In the genomic region with DNA sequence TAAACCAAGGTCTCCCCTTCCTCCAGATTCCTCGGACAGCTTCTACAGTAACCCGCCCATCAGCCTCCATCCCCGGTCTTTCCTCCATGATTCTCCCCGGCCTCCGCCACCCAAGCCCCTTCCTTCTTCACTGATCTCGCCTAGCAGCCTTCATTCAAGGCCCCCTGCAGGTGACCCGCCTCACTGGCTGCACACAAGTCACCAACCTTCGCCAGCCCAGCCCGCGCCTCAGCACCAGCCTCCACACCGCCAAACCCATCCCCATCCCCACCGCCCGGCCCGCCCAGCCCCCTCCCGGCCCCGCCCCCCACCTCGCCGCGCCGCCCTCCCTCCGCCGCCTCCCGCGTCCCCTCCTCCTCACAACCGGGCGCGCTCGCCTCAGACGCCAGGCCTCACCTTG, we compare ENCODE assay signal across 8 mouse cellular contexts. TPM values are rescaled to one million over a fixed set of nuclear protein-coding genes. Genes with fewer than 3 reads are reported as not detected.
DNase-seq lines count a peak whose midpoint lies in the region; ATAC-seq and TF ChIP-seq lines count a peak whose summit lies in the region.

No protein-coding gene starts in this region.

- peaks cover 30% of the 10 kb centered on the region for H3K4me1 ChIP-seq in hindbrain, embryonic 14.5 days (replicated peaks; ENCODE audit: control insufficient read depth, insufficient read depth, low read length)
- peaks cover 28% of the 10 kb centered on the region for H3K4me1 ChIP-seq in liver, embryonic 12.5 days

- WGBS in hindbrain, embryonic 14.5 days: 0% methylated on average over 24 of the region's 29 CpGs
- WGBS in liver, embryonic 12.5 days (ENCODE audit: insufficient replicate concordance): 2% methylated on average over 26 of the region's 29 CpGs

- no peaks in the 10 kb centered on the region for H3K27me3 ChIP-seq in hindbrain, embryonic 14.5 days (ENCODE audit: control insufficient read depth, insufficient read depth, low read length)
- no peaks in the 10 kb centered on the region for H3K27me3 ChIP-seq in liver, embryonic 12.5 days (replicated peaks)
- H3K27me3 ChIP-seq in myocyte (ENCODE audit: control insufficient read depth, insufficient read depth, insufficient read length): no peaks in the 10 kb centered on the region

- peak; percentile 61 for DNase-seq in kidney, adult 11 months
- DNase-seq in kidney, adult 18-20 months: no peak
- DNase-seq in Muller cell, postnatal 12 days (ENCODE audit: inconsistent ontology term): peak; percentile 81
- DNase-seq in embryo, embryonic 10.5 days (ENCODE audit: low spot score): peak; percentile 83
- peak; percentile 68 for DNase-seq in hindbrain, embryonic 14.5 days (ENCODE audit: low spot score)
- DNase-seq in thymus, postnatal 36 days: peak; percentile 86 to 91

- peak overlapping the region; percentile 96 for H3K27ac ChIP-seq in hindbrain, embryonic 14.5 days
- H3K27ac ChIP-seq in liver, embryonic 12.5 days: peak overlapping the region; percentile 81

- peak overlapping the region; percentile 16 for H3ac ChIP-seq in myocyte (ENCODE audit: control insufficient read depth, insufficient read length)

- H3K9me3 ChIP-seq in hindbrain, embryonic 14.5 days (ENCODE audit: control insufficient read depth, low read length): no peaks in the 10 kb centered on the region
- H3K9me3 ChIP-seq in liver, embryonic 12.5 days (replicated peaks): peaks cover 4% of the 10 kb centered on the region

- H3K4me2 ChIP-seq in hindbrain, embryonic 14.5 days (replicated peaks): peak overlapping the region; percentile 82
- peak overlapping the region; percentile 92 for H3K4me2 ChIP-seq in liver, embryonic 12.5 days
- peak overlapping the region; percentile 78 for H3K4me2 ChIP-seq in myocyte (ENCODE audit: low read depth)

- ATAC-seq in hindbrain, embryonic 14.5 days (ENCODE audit: low FRiP score): peak; percentile 79
- ATAC-seq in liver, embryonic 12.5 days: peak; percentile 76

- H3K9ac ChIP-seq in hindbrain, embryonic 14.5 days: peak overlapping the region; percentile 76
- peak overlapping the region; percentile 86 for H3K9ac ChIP-seq in liver, embryonic 12.5 days

- TF ChIP-seq POLR2A in myocyte (IDR thresholded peaks at IDR 0.05; ENCODE audit: insufficient read length, low read depth): peak; percentile 39

- H3K79me2 ChIP-seq in myocyte (ENCODE audit: control insufficient read depth, insufficient read depth): peaks cover 13% of the 10 kb centered on the region

- peak overlapping the region; percentile 60 for H3K4me3 ChIP-seq in hindbrain, embryonic 14.5 days (replicated peaks; ENCODE audit: low read length)
- peak overlapping the region; percentile 81 for H3K4me3 ChIP-seq in liver, embryonic 12.5 days
- H3K4me3 ChIP-seq in myocyte: peak overlapping the region; percentile 37

- peaks cover 34% of the 10 kb centered on the region for H3K36me3 ChIP-seq in hindbrain, embryonic 14.5 days (replicated peaks; ENCODE audit: control insufficient read depth, insufficient read depth)
- peaks cover 28% of the 10 kb centered on the region for H3K36me3 ChIP-seq in liver, embryonic 12.5 days
- no peaks in the 10 kb centered on the region for H3K36me3 ChIP-seq in myocyte (ENCODE audit: control insufficient read depth, insufficient read depth)

TF ChIP-seq in myocyte, 11 proteins besides CTCF, POLR2A, EP300 and RAD21:
- TF ChIP-seq E2F4 (IDR thresholded peaks at IDR 0.05; ENCODE audit: insufficient read depth): no peak
- no peak for TF ChIP-seq CEBPB (IDR thresholded peaks at IDR 0.05; ENCODE audit: insufficient read depth, poor library complexity, severe bottlenecking)
- TF ChIP-seq TCF12 (IDR thresholded peaks at IDR 0.05; ENCODE audit: insufficient read depth, poor library complexity, severe bottlenecking): no peak
- no peak for TF ChIP-seq MYOG (IDR thresholded peaks at IDR 0.05; ENCODE audit: control insufficient read depth in 1 of 3, insufficient read depth in 1 of 3, insufficient read length in 2 of 3, low read depth in 2 of 3)
- no peak for TF ChIP-seq SRF (IDR thresholded peaks at IDR 0.05; ENCODE audit: control insufficient read depth, insufficient read length, low read depth)
- no peak for TF ChIP-seq MYOD1 (IDR thresholded peaks at IDR 0.05; ENCODE audit: control insufficient read depth in 1 of 3, insufficient read length in 2 of 3, low read depth in 2 of 3)
- TF ChIP-seq POLR2AphosphoS2 (IDR thresholded peaks at IDR 0.05; ENCODE audit: insufficient read length, low read depth): no peak
- TF ChIP-seq TCF3 (IDR thresholded peaks at IDR 0.05; ENCODE audit: insufficient read length, low read depth): no peak
- no peak for TF ChIP-seq REST (IDR thresholded peaks at IDR 0.05; ENCODE audit: insufficient read depth, insufficient read length)

RNA-seq across cellular contexts. Expression of gene Dcaf15, which starts 0.3 kb away (rescaled TPM):
- polyA plus RNA-seq in hindbrain, embryonic 14.5 days (2014; fragmentation: Nextera tagmentation; extraction: Ambion mirVana): 17.4 and 18.9 TPM in 2 replicates
- 5.9 and 6.4 TPM in 2 replicates for polyA plus RNA-seq in liver, embryonic 12.5 days (2016; fragmentation: Nextera tagmentation; extraction: Ambion mirVana)
- polyA plus RNA-seq in myocyte (2012; fragmentation: generic; extraction: Trizol): 24.3 TPM

RNA-seq across cellular contexts. Expression of gene Podnl1, which starts 21.6 kb away (rescaled TPM):
- 0.48 and 0.59 TPM in 2 replicates for polyA plus RNA-seq in hindbrain, embryonic 14.5 days (2014; fragmentation: Nextera tagmentation; extraction: Ambion mirVana)
- polyA plus RNA-seq in liver, embryonic 12.5 days (2016; fragmentation: Nextera tagmentation; extraction: Ambion mirVana): 0.08 and 0.13 TPM in 2 replicates
- 9.3 TPM for polyA plus RNA-seq in myocyte (2012; fragmentation: generic; extraction: Trizol)

RNA-seq across cellular contexts. Expression of gene Rfx1, which starts 37.6 kb away (rescaled TPM):
- polyA plus RNA-seq in hindbrain, embryonic 14.5 days (2014; fragmentation: Nextera tagmentation; extraction: Ambion mirVana): 11.0 and 11.5 TPM in 2 replicates
- 4.1 and 4.2 TPM in 2 replicates for polyA plus RNA-seq in liver, embryonic 12.5 days (2016; fragmentation: Nextera tagmentation; extraction: Ambion mirVana)
- 9.9 TPM for polyA plus RNA-seq in myocyte (2012; fragmentation: generic; extraction: Trizol)

RNA-seq across cellular contexts. Expression of gene Gm10643, which starts 39.3 kb away (rescaled TPM):
- polyA plus RNA-seq in hindbrain, embryonic 14.5 days (2014; fragmentation: Nextera tagmentation; extraction: Ambion mirVana): 2.1 and 2.7 TPM in 2 replicates
- polyA plus RNA-seq in liver, embryonic 12.5 days (2016; fragmentation: Nextera tagmentation; extraction: Ambion mirVana): 0.27 and 0.30 TPM in 2 replicates
- polyA plus RNA-seq in myocyte (2012; fragmentation: generic; extraction: Trizol): 0.35 TPM

RNA-seq across cellular contexts. Expression of gene Cc2d1a, which starts 43.5 kb away (rescaled TPM):
- 30.4 and 33.3 TPM in 2 replicates for polyA plus RNA-seq in hindbrain, embryonic 14.5 days (2014; fragmentation: Nextera tagmentation; extraction: Ambion mirVana)
- polyA plus RNA-seq in liver, embryonic 12.5 days (2016; fragmentation: Nextera tagmentation; extraction: Ambion mirVana): 8.2 and 9.6 TPM in 2 replicates
- polyA plus RNA-seq in myocyte (2012; fragmentation: generic; extraction: Trizol): 25.3 TPM
